Mouse (Mus musculus): Measurements from ENCODE around the gene Psd.

DNA sequence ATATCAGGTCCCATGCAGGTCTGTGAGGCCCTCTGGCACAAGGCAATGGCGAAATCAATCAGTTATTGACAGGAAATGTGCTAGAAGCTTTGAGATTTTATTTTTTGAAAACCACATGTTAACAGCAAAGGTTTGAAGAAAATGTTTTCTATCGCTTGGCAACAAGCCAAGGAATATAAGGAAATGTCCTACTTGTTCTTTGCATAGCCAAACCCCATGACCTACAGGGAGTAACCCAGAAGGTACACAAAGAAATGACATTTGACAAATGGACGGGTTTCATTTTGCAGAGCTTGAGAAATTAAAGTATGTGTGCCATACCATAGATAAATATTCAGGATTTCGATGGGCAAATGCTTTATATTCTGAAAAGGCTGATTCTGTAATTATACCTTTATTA, 30.0 kb downstream of the Psd start:
- TF ChIP-seq POLR2A (IDR thresholded peaks at IDR 0.05; ENCODE audit: control insufficient read depth, extremely low read depth, insufficient read depth, low read length, poor library complexity) (no peak), CTCF (IDR thresholded peaks at IDR 0.05; ENCODE audit: borderline replicate concordance, control insufficient read depth, extremely low read depth, insufficient read depth, low read length, poor library complexity) (no peak)
